Mouse (Mus musculus): Measurements from ENCODE around the gene Kcnq1. TPM values are rescaled to one million over a fixed set of nuclear protein-coding genes. Genes with fewer than 3 reads are reported as not detected.

Gene Kcnq1
- total and polyA plus RNA-seq, 3 experiments: 0.63 to 0.96 TPM; not detected in 1

GRCm38 (mm10) chr7:143444580-143444954 lies 338.4 kb downstream of the Kcnq1 start:
- Histone ChIP-seq H3K27me3 (ENCODE audit: control insufficient read depth in 1 of 2, insufficient read depth in 2 of 2, low read length in 2 of 2) (peaks cover 0 to 1% of the 10 kb centered on the region in 2 experiments; a peak in 2 of 4 replicates), H3K9ac (ENCODE audit: control insufficient read depth, low read depth, low read length, poor library complexity, severe bottlenecking) (no peak overlapping the region), H3K9me3 (replicated peaks; ENCODE audit: insufficient read depth, low read length) (no peaks in the 10 kb centered on the region), H3K79me2 (ENCODE audit: control insufficient read depth, insufficient read depth, low read length, poor library complexity) (no peaks in the 10 kb centered on the region), H3K27ac (ENCODE audit: control insufficient read depth, low read depth, low read length) (no peak overlapping the region), H3K4me1 (ENCODE audit: control insufficient read depth in 1 of 2, insufficient read depth in 2 of 2, low read length in 2 of 2) (no peaks in the 10 kb centered on the region), H3K4me3 (ENCODE audit: control insufficient read depth in 1 of 2, insufficient read depth in 1 of 2, low read depth in 2 of 2, low read length in 2 of 2) (no peak overlapping the region), H3K36me3 (ENCODE audit: control insufficient read depth in 1 of 2, insufficient read depth in 2 of 2, low read length in 2 of 2) (no peaks in the 10 kb centered on the region)
- DNase-seq (ENCODE audit: low read depth, low spot score): no peak
- TF ChIP-seq MAFK (IDR thresholded peaks at IDR 0.05; ENCODE audit: borderline replicate concordance, low read depth, low read length) (no peak), MXI1 (IDR thresholded peaks at IDR 0.05; ENCODE audit: low read depth, low read length) (no peak), MAZ (IDR thresholded peaks at IDR 0.05; ENCODE audit: low read depth, low read length) (no peak), USF1 (IDR thresholded peaks at IDR 0.05; ENCODE audit: low read depth, low read length) (no peak)

DNA sequence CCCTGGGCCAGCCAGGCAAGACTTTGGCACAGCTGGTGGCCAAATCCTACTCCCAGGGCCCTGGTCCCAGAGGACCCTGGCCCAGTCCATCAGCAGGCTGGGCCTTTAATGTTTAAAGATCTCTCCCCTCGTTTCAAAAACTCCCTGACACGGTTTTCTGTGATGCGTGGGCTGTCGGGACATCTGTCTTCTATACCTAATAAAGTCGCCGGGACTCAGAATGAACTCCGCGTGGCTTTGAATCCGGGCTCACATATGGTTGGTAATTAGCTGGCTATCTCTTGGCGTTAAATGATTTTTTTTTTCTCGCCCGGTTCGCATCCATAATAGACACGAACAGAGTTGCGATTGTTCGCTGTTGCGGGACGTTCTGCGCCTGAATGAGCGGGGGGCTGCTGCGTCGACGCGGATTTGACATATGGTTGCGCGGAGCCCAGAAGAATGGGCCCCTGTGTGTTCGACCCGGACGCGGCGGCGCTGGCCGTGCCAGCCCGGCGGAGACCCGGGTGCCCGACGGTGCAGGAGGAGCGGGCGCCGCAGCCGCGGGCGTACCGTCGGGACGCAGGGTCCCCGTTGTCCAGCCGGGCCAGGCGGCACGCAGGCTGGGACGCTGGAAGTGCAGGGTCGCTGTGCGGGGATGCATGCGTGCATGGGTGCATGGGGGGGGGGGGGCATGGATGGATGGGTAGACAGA lies 338.9 kb downstream of the Kcnq1 start:
- H3K4me3 ChIP-seq (ENCODE audit: control insufficient read depth in 1 of 2, insufficient read depth in 1 of 2, low read depth in 2 of 2, low read length in 2 of 2): no peak overlapping the region
- TF ChIP-seq MAX (IDR thresholded peaks at IDR 0.05; ENCODE audit: low read length) (no peak), CTCF (IDR thresholded peaks at IDR 0.05 in 2 of 3, conservative IDR thresholded peaks at IDR 0.05 in 1 of 3; ENCODE audit: control insufficient read depth in 1 of 3, insufficient read depth in 1 of 3, low read depth in 2 of 3, low read length in 3 of 3, poor library complexity in 1 of 3, severe bottlenecking in 1 of 3) (no peak), KAT2A (conservative IDR thresholded peaks at IDR 0.05; ENCODE audit: low read depth, low read length) (no peak), ZC3H11A (IDR thresholded peaks at IDR 0.05; ENCODE audit: low read depth, low read length) (no peak), ZMIZ1 (IDR thresholded peaks at IDR 0.05; ENCODE audit: low read depth, low read length) (no peak), BHLHE40 (IDR thresholded peaks at IDR 0.05; ENCODE audit: borderline replicate concordance, low read depth, low read length) (no peak), E2F4 (IDR thresholded peaks at IDR 0.05; ENCODE audit: borderline replicate concordance, low read depth, low read length) (no peak), GABPA (IDR thresholded peaks at IDR 0.05; ENCODE audit: low read depth, low read length) (no peak), MYB (IDR thresholded peaks at IDR 0.05; ENCODE audit: low read depth, low read length) (no peak), POLR2A (IDR thresholded peaks at IDR 0.05; ENCODE audit: control insufficient read depth in 1 of 2, insufficient read depth in 1 of 2, low read depth in 1 of 2, low read length in 2 of 2, poor library complexity in 1 of 2) (no peak), ELF1 (IDR thresholded peaks at IDR 0.05; ENCODE audit: low read depth, low read length) (no peak), USF1 (IDR thresholded peaks at IDR 0.05; ENCODE audit: low read depth, low read length) (no peak), POLR2AphosphoS5 (IDR thresholded peaks at IDR 0.05; ENCODE audit: borderline replicate concordance, low read depth, low read length) (no peak), MAFK (IDR thresholded peaks at IDR 0.05; ENCODE audit: borderline replicate concordance, low read depth, low read length) (no peak), HCFC1 (IDR thresholded peaks at IDR 0.05; ENCODE audit: low read depth, low read length) (no peak), ZKSCAN1 (IDR thresholded peaks at IDR 0.05; ENCODE audit: low read depth, low read length) (no peak), RCOR1 (IDR thresholded peaks at IDR 0.05; ENCODE audit: low read depth, low read length) (no peak)
- H3K9me3 ChIP-seq (replicated peaks; ENCODE audit: insufficient read depth, low read length): no peaks in the 10 kb centered on the region
- no peak for DNase-seq (ENCODE audit: low read depth, low spot score)
- no peak overlapping the region for H3K9ac ChIP-seq (ENCODE audit: control insufficient read depth, low read depth, low read length, poor library complexity, severe bottlenecking)
- H3K4me1 ChIP-seq (ENCODE audit: control insufficient read depth in 1 of 2, insufficient read depth in 2 of 2, low read length in 2 of 2): no peaks in the 10 kb centered on the region
- peaks cover 0 to 1% of the 10 kb centered on the region in 2 experiments; a peak in 2 of 4 replicates for H3K27me3 ChIP-seq (ENCODE audit: control insufficient read depth in 1 of 2, insufficient read depth in 2 of 2, low read length in 2 of 2)
- H3K27ac ChIP-seq (ENCODE audit: control insufficient read depth, low read depth, low read length): no peak overlapping the region
- no peaks in the 10 kb centered on the region for H3K79me2 ChIP-seq (ENCODE audit: control insufficient read depth, insufficient read depth, low read length, poor library complexity)
- no peaks in the 10 kb centered on the region for H3K36me3 ChIP-seq (ENCODE audit: control insufficient read depth in 1 of 2, insufficient read depth in 2 of 2, low read length in 2 of 2)

Measured in MEL (cell line).